Mouse (Mus musculus) Muller cell, postnatal 12 days (primary cell): ENCODE data around the gene Arrb2.
"Not testable (repeated sequence)": the region's sequence is repeated elsewhere in the genome, so short reads cannot be mapped to it uniquely, and the experiment has no call there.

Experiments
- DNase-seq: peaks from one replicate; pipeline ENCODE4 v3.0.0-alpha.2; 2015; ENCODE audit errors: inconsistent ontology term

The Arrb2 gene

DNA sequence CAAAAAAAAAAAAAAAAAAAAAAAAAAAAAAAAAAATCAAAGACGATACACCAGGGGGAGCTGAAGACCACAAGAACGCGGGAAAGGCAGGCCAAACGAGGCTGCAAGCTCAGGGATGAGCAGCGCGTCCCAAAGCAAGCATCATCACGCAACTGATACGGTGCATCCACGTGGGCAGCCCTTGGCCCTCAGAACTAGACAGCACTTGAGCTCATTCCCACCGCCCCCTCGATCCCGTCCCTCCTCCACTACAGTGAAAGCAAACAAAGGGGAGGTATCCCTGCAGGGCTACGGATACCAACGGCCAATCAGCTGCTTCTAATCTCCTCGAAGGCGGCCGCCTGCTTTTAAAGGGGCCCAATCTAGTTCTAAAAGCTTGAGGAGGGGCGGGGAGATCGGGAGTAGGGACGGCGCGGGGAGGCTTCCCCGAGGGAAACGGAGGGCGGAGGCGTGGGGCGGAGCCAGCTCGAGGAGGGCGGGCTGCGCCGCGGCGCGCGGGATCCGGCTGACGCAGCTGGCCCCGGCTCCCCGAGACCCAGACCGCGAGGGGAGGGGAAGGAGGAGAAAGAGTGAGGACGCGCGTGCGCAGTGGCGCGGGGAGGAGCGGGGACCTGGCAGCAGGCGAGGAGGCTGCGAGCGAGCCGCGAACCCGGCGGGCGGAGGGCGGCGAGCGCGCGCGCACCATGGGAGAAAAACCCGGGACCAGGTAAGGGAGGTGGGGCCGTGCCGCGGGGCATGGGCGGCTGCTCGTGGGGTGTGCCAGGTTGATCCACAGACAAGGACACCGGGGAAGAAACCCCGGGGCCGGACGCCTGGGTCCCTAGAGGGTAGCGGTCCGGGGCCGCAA is at the start of gene Arrb2:
Gene Arrb2, plus strand, starts transcription at position 588 of the 847 bp plus-strand sequence.
- DNase-seq = peak; percentile 99

DNA sequence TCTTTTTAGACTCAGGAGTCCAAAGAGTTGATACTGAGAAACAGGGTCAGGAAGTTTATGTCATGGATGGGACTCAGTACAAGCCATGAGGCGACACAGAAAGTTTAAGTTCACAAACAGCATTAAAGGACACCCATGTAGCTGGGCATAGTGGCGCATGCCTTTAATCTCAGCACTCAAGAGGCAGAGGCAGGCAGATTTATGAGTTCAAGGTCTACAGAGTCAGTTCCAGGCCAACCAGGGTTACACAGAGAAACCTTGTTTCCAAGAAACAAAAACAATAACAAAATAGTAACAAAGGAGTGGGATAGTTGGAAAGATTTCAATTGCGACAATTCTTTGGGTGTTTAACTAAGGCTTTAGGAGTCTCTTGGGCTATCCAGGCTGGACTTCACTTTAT is 48.3 kb upstream of the Arrb2 start:
- no peak for DNase-seq

DNA sequence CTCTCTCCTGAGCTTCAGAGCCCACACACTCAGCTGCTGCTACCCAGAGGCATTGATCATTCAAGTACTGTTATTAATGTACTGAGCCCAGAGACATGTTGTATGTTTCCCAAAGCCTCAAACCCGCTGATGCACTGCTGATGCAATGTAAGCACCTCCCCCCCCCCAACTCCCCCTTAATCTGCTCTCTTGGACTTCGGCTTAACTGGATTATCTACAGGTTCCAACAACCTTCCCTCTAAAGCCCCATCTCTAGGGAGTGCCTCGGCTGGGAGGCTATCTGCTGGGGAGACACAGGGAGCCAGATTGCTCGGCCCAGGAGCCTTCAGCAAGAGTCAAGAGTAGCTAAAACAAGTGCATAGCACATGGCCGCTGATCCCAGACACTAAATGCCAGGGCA is 45.0 kb upstream of the Arrb2 start:
- no peak for DNase-seq

DNA sequence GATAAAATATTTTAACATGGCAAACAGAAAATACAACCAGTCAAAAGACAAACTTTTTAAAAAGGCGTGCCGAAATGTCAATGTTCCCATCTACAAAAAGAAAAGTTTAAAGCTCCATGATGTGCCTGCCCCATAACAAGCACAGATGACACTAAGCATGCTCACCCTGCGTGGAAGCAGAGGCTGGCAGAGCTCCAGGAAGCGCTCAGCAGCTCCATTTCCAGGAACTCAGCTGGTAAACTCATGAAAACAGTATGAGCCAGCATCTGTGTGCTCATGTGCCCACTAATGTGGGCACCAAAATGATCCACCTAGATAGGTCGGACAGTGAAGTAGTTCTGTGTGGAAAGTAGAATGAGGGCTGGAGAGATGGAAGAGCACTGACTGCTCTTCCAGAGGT is 43.0 kb upstream of the Arrb2 start:
- DNase-seq = no peak

DNA sequence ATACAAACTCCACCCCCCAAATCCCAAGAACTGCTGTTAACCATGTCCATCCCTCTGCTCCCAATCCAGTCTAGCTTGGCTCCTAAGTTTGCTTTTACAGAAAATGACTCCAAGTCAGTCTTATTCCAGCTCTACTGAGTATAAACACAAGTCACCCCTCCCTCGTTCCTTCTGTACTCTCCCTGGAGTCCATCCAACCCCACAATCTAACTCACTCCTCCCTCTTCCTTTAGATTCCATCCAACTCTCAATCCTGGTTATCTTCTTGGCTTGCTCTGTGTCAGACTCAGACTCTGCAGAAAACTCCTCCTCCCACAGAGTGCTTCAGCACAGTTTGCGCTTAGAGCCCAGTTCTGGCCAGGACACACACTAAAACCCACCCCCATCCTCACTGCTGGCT is 28.8 kb upstream of the Arrb2 start:
- no peak for DNase-seq

DNA sequence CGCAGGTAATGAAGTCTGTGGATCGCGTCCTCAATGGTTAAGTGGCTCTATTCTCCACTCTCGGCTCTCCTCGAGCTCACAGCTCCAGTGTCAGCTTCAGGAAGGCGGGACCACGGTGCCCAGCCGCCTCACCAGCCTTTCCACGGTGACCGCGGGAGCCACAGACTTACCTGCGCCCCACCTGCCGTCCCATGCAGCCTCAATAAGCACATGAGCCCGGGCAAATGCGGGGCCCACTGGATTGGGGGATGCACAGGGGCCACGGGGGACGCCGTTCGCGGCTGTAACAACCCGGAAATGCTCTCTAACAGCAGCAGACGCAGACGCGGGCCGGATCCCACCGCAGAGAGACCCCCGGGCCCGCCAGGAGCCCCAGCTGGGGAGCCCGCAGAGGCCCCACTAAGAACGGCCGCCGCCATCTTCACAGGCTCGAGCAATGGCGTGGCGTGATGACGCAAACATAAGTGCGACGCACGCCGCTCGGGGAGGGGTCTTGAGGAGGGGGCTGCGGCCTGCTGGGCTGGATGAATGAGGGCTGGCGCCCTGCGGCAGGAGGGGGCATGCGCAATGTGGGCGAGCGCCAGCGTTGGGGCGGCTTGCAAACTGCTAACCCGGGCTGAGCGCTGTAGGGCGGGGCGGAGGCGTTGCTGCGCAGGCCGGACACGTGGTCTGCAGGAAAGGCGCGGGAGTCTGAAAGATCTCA is 22.7 kb upstream of the Arrb2 start, which contains the start of gene Pelp1:
Gene Pelp1, minus strand, starts transcription at position 438 of the 703 bp plus-strand sequence.
- peak; percentile 95 for DNase-seq

DNA sequence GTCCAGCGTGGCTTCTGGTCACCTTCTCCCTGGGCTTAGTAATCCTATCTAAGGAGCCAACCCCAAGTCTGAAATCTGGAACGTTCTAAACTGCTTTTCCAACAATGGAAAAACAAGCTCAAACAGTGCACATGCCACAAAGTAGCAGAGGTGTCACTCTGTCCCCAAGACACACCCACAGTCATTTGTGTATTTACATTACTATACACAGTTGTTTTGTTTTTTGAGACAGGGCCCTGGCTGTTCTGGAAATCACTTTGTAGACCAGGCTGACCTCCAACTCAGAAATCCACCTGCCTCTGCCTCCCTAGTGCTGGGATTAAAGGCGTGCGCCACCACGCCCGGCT is 22.2 kb upstream of the Arrb2 start:
- no peak for DNase-seq

DNA sequence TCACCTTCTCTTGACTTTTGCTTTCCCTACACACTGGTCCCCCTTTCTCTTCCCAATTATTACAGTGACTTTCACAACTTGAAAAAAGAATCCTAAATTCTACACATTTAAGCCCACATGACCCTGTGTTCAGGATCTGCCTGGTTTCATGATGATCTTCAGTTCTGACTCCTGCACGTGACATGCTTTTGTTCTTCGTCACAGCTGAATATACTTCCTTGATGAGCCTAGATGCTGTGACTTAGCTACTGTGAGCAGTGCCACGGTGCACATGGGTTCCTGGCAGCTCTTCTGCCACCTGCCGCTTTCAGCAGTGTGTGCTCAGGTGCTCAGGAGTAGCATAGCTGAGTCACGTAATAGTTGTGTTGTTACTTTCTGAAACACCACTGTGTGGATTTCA is 19.8 kb upstream of the Arrb2 start:
- no peak for DNase-seq

DNA sequence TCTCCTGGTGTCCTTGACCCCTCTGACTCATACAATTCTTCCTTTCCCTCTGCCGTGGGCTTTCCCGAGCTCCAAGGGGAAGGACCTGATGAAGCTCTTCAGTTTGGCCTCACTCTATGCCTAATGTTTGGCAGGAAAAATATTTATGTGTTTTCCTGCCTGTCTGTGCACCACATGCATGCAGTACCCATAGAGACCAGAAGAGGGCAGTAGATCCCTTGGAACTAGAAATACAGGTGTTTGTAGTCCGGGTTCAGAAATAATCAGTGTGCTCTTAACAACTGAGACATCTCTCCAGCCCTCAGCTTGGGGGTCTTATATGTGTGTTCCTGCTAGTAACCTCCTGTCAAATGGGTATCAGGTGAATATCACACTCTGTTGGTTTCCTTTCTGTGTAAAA is 18.5 kb upstream of the Arrb2 start:
- peak; percentile 46 for DNase-seq

DNA sequence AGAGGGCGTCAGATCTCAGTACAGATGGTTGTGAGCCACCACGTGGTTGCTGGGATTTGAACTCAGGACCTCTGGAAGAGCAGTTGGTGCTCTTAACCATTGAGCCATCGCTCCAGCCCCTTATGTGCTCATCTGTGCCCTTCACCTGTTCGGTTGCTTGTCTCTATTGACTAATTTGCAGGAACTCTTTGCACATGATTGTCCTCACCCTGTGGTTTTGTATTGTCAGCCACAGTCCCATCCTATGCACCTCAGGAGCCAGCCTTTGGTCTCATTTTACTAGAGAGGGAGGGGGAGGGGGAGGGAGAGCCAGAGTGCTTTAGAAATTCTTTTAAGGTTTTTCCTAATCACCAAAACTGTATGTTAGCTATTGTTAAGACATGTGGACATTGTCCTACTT is 14.2 kb upstream of the Arrb2 start:
- no peak for DNase-seq

DNA sequence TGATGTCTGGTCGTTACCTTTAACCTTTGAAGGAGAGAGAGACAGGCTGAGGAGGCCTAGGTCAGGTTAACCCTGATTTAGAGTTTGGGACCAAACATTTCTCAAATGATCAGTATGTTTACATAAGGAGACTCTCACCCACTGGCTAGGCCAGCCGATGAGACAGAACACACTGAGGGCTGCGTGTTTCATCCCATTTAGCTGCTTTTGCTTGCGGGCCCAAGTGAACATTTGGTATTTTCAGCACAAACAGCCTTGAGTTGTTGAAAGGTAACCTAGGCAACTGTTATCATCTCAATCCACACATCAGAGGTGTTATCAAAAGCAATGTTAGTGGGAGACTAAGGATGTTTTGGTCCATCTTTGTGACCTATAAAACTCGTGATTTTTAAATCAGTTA is 12.9 kb upstream of the Arrb2 start:
- no peak for DNase-seq

DNA sequence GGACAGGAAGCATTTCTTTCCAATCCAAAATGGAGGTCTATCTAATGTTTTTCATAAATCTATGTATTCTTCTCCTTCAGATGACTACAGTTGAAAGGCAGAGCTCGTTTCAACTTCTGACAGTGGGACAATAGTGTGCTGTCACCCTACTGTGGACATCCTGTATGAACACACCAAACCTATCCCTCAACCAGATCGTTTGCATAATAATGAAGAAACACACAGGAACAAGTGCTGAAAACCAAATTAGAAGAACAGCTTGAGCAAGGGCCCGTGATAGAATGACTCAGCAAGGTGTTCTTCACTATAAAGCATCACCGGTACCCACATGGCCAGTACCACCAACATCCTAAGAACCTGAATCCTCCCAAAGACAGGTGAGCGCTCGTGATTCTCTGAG is 5.8 kb upstream of the Arrb2 start:
- DNase-seq = not testable (repeated sequence)

DNA sequence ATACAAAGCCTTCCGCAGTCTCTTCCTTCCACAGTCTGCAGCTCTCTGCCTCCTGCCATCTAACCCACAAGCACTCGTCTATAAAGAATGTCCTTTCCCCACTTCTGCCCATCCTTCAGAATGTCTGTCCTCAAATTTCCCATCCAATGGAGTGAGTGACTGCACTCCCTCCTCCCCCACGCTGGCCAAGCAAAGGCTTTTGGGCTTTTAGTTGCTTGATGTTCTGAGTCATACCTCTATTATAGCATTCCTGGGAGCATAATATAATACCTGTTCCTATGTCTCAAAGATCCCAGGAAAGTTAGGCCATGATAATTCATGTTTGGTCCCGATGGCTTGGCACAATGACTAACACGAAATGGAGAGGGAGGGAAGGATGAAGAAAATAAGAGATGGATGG is 861 bp upstream of the Arrb2 start:
- no peak for DNase-seq

DNA sequence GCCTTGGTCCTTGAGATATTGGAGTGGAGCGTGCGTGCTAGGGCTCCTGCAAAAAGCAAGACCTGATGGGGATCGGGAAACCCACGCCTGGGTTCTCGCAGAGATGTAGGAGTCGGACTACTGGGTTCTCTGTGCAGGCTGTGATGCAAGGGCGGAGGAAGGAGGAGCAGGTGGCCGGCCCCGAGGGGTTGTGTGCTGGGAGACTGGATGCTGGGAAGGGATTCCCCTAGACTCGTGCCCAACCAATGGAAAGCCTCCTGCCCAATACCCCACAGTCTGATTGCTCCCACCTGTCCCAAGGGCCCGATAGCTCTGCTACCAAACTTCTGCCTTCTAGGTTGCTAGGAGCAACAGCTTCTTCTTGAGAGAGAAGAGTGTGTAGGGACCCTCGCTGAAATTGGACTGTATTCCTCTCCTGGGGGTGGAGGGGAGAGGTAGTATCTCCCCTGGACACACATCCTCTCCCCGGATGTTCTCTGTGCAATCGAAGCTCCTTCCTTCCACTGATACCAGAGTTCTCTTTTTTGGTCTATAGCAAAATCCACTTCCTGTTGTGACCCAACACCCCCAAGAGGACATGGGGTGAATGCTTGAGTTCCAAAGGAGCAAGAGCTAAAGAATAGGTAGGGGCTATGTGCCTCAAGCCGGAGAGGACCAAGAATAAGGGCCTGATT is 597 bp downstream of the Arrb2 start:
- no peak for DNase-seq

DNA sequence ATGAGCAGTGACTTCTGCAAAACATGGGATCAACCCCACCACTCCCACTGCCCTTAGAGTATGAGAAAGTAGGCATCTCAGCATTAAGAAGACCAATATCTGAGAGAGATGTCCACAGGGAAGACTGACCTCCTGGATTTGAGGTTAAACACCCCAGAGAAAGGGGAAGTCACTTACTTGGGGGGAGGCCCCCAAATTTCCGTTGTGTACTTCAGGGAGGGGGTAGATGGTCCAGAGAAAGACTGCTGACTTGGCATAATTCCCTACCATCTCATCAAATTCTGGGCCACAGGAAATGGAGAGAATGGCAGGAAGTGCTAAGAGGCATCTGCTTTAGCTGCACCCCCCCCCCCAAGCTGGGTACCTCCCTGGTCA is 1.1 kb downstream of the Arrb2 start:
- no peak for DNase-seq

DNA sequence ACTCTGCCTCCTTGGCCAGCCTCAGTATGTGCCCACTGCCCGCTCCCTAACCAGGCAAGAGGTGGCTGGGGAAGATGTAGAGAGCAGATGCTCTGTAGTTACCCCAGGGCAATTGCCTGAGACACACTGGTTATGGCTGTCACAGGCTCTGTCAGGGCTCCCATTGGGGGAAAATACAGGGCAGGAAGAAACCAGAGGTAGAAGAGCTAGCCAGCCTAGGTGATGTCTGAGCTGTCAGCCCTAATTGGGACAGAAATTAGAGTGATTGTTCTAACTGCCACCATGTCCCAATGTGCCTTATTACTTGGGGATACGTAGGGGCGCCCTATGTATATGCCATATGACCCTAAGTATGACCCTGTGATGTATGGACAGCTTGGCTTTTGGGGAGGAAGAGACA is 1.5 kb downstream of the Arrb2 start:
- DNase-seq = no peak

DNA sequence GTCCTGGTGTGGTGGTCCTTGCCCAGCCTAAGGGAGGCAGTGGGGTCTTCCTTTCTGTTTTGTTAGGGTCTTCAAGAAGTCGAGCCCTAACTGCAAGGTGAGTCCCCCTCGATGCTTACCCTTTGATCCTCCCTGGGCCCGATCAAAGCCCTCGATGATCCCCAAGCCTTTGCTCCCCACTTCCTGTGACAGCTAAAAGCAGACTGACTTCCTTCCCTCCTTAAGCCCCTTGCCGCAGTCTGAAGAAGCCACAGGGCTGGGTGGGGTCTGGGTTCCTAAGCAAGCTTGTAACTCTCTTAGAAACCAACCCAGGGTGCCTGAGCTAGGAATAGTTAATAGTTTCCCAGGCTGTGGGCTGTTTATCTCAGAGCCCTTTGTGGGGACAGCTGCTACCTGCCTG is 3.0 kb downstream of the Arrb2 start:
- DNase-seq = no peak

DNA sequence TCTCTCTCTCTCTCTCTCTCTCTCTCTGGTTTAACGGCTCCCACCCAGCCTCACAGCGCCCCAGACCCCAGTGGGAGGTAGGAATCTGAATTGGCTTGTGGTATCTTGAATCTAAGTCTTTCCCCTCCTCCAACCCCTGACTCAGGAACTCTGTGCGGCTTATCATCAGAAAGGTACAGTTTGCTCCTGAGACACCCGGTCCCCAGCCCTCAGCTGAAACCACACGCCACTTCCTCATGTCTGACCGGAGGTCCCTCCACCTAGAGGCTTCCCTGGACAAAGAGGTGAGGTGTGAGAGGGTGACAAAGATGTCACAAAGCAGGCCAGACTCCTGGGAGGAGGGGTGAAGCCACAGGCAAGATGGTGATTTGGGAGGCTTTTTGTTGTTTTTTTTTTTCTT is 5.0 kb downstream of the Arrb2 start:
- DNase-seq = no peak

DNA sequence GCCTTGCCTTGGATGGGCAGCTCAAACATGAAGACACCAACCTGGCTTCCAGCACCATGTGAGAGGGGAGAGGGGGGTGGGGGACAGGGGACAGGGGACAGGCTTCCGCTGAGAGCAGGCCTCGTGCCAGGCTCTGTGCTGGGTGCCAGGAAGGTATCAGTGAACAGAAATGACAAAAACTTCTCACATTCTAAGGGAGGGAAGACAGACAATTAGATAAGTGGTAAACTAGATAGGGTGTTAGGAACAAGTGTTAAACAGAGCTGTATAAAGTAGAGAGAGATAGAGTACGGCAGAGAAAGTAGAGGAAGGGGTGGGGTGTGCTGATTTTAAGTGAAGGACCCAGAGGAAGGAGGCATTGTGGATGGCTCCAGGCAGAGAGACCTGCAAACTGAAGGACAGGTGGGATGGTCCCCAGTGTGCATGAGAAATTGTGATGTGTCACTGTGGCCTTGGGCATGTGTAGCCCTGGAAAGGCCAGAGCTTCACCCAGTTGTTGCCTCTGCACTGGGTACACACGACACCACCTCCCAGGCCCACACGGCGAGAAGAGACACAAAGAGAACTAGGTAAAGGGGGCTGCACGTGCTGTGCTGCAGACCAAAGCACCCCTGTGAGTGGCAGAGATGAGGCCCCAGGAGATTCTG is 6.4 kb downstream of the Arrb2 start:
- DNase-seq = no peak

DNA sequence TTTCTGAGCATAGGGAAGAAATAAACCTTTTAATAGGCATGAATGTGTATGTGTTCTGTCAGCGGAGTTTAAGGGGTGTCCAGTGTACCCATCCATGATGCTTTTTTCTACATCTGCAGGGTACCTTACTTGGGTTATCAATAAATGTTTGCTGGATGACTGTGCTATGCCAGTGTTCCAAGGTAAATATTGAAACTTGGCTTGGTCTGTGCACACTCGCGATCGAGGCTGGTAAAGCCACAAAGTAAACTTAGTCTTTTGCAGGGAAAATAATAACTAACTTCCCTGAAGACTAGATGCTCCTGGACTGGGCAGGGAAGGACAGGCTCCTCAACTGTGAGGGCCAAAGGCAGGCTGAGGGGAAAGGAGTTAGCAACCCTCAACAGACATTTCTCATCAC is 8.2 kb downstream of the Arrb2 start:
- no peak for DNase-seq

DNA sequence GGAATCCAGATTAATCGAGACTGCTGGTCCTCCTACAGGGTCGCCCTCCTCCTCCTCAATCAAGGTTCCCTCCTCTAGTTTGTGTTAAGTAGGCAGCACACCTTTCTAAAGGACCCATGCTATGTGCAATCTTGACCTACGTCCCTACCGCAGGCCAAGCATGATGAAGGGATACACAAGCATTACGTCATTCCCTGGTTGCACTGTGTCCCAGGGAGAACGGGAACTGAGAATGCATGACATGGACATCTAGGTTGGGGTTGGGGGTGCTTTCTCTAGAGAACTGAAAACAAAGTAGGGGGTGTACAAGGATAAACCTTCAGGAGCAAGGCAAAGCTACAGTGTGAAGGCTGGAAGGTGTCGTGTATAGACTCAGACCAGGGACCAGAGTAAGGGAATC is 9.4 kb downstream of the Arrb2 start:
- no peak for DNase-seq

DNA sequence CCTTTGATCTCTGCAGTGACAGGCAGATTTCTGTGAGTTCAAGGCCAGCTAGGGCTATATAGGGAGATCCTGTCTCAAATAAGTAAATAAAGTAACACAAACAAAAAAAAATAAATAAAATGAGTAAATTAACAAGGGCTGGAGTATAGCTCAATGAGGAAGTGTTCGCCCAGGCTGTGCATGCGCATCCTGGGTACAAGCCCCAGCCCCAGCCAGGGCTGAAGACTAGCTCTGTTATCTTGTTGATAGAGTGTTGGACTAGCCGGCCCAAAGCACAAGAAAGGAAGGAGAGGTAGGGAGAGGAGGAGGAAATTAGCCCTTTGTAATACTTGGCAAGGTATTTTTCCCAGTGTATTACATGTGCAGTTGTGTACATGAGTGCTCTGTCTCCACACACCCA is 11.5 kb downstream of the Arrb2 start:
- no peak for DNase-seq
